Mouse (Mus musculus): ENCODE results near the gene Nlrp6. TPM values are rescaled to one million over a fixed set of nuclear protein-coding genes. Genes with fewer than 3 reads are reported as not detected.

Nlrp6 gene
- polyA plus RNA-seq, 1 experiment from 2014 or later = 0.07 TPM

DNA sequence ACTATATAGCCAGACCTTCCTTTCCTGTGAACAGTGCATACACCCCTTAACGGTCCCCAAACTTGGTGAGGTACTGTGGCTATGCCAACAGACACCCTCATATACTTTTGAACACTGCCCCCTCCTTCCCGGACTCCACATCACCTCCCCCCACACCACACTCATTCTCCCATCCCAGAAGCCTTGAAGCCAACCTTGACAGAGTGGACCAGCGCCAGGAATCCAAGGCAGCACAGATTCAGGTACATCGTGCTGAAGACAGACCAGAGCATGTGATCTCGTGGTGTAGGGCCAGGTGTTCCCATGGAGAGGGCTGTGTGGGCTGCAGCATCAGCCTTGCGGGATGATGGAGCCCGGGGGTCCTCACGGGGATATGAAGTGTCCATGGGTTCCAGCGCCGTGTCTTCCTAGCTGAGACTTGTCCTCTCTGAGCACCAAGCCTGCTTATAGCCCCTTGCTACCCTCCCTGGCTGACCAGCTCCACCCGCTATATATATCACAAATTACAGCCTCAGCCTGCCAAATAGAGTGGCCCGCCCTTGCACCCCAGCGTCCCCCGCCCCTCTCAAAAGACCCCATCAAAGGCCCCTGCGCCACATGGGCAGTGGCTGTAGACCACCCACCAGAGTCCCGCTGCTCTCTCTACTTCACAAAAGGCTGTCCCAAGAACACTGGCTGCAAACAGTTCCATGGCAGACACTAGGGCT is 29.3 kb downstream of the Nlrp6 start, which contains the start of gene Ifitm5:
TSS of gene Ifitm5 (minus strand) at position 468 of the 707 bp plus-strand sequence.
- no peak for ATAC-seq
- Histone ChIP-seq H3K4me3 (ENCODE audit: low read depth, low read length) (no peak within 1 kb of the TSS), H3K9ac (replicated peaks; ENCODE audit: low read depth) (peak within 1 kb of the TSS; percentile 13), H3K4me1 (ENCODE audit: insufficient read depth, low read depth, low read length) (peaks cover 14% of the 10 kb centered on the region; the same call in 1 of the 2 replicates), H3K36me3 (ENCODE audit: insufficient read depth, low read length) (peaks cover 25% of the 10 kb centered on the region; the same call in 1 of the 2 replicates), H3K9me3 (ENCODE audit: low read length) (no peaks in the 10 kb centered on the region), H3K27me3 (replicated peaks; ENCODE audit: insufficient read depth, low read length) (no peaks in the 10 kb centered on the region), H3K4me2 (replicated peaks; ENCODE audit: low read depth, low read length) (peak within 1 kb of the TSS; percentile 20), H3K27ac (ENCODE audit: low read length) (peak within 1 kb of the TSS; percentile 38)
- no peak for DNase-seq (ENCODE audit: low spot score)
- 86% methylated on average over 16 of the region's 16 CpGs for WGBS
- TF ChIP-seq EP300 (IDR thresholded peaks at IDR 0.05) = no peak
- no peak for TF ChIP-seq CTCF (IDR thresholded peaks at IDR 0.05)

DNA sequence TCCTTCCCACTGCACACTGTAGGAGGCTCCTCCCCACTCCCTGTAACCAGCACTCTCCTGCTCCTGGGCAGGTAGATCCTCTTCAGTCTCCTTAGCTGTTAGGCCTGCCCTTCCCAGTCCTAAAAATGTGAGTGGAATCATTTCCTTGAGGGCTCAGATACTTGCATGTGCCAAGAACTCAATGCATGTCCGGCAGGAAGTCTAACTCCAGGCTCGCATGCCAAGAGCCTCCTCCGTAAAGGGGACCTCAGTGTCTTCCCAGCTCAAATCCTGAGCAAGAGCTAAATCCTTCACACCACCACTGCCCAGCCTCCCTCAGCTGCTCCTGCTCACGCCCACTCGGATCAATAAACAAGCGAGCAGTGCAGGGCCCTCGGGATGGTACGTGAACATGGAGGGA is 30.3 kb downstream of the Nlrp6 start:
- H3K4me3 ChIP-seq (ENCODE audit: low read depth, low read length) = no peak overlapping the region
- peak overlapping the region; percentile 13 for H3K9ac ChIP-seq (replicated peaks; ENCODE audit: low read depth)
- peak overlapping the region; percentile 38 for H3K27ac ChIP-seq (ENCODE audit: low read length)
- 29% methylated on average over 8 of the region's 8 CpGs for WGBS
- H3K4me1 ChIP-seq (ENCODE audit: insufficient read depth, low read depth, low read length) = peaks cover 14% of the 10 kb centered on the region; the same call in 1 of the 2 replicates
- no peaks in the 10 kb centered on the region for H3K9me3 ChIP-seq (ENCODE audit: low read length)
- TF ChIP-seq CTCF (IDR thresholded peaks at IDR 0.05) = no peak
- no peak for TF ChIP-seq EP300 (IDR thresholded peaks at IDR 0.05)
- 0 out of 2 replicates have a peak, but pooled peaks cover 14% of the 10 kb centered on the region for H3K36me3 ChIP-seq (ENCODE audit: insufficient read depth, low read length)
- ATAC-seq (no peak), DNase-seq (ENCODE audit: low spot score) (peak; percentile 48)
- peak overlapping the region; percentile 20 for H3K4me2 ChIP-seq (replicated peaks; ENCODE audit: low read depth, low read length)
- H3K27me3 ChIP-seq (replicated peaks; ENCODE audit: insufficient read depth, low read length) = no peaks in the 10 kb centered on the region

- ATAC-seq (no peak), DNase-seq (ENCODE audit: low spot score) (no peak)
- H3K27ac ChIP-seq (ENCODE audit: low read length) = no peak overlapping the region; the same call in 1 of the 2 replicates
- TF ChIP-seq EP300 (IDR thresholded peaks at IDR 0.05) = no peak
- no peak for TF ChIP-seq CTCF (IDR thresholded peaks at IDR 0.05)
- peaks cover 14% of the 10 kb centered on the region; the same call in 1 of the 2 replicates for H3K4me1 ChIP-seq (ENCODE audit: insufficient read depth, low read depth, low read length)
- 0 out of 2 replicates have a peak, but pooled peaks cover 13% of the 10 kb centered on the region for H3K36me3 ChIP-seq (ENCODE audit: insufficient read depth, low read length)
- H3K4me2 ChIP-seq (replicated peaks; ENCODE audit: low read depth, low read length) = peak overlapping the region; percentile 20; the same call in 1 of the 2 replicates
- WGBS = 75% methylated on average over 6 of the region's 6 CpGs
- H3K9me3 ChIP-seq (ENCODE audit: low read length) = no peaks in the 10 kb centered on the region
- H3K27me3 ChIP-seq (replicated peaks; ENCODE audit: insufficient read depth, low read length) = no peaks in the 10 kb centered on the region
- H3K4me3 ChIP-seq (ENCODE audit: low read depth, low read length) = no peak overlapping the region
- no peak overlapping the region; the same call in 1 of the 2 replicates for H3K9ac ChIP-seq (replicated peaks; ENCODE audit: low read depth)
These were observed 31.1 kb downstream of the Nlrp6 start for GRCm38 (mm10) chr7:140951765-140952164.

- Histone ChIP-seq H3K27me3 (replicated peaks; ENCODE audit: insufficient read depth, low read length) (no peaks in the 10 kb centered on the region), H3K9me3 (ENCODE audit: low read length) (no peaks in the 10 kb centered on the region), H3K9ac (replicated peaks; ENCODE audit: low read depth) (no peak overlapping the region), H3K27ac (ENCODE audit: low read length) (no peak overlapping the region), H3K4me3 (ENCODE audit: low read depth, low read length) (no peak overlapping the region), H3K4me2 (replicated peaks; ENCODE audit: low read depth, low read length) (no peak overlapping the region), H3K36me3 (ENCODE audit: insufficient read depth, low read length) (0 out of 2 replicates have a peak, but pooled peaks cover 13% of the 10 kb centered on the region), H3K4me1 (ENCODE audit: insufficient read depth, low read depth, low read length) (peaks cover 14% of the 10 kb centered on the region; the same call in 1 of the 2 replicates)
- TF ChIP-seq EP300 (IDR thresholded peaks at IDR 0.05) (no peak), CTCF (IDR thresholded peaks at IDR 0.05) (no peak)
- DNase-seq (ENCODE audit: low spot score) = peak; percentile 32
- no peak for ATAC-seq
- WGBS = 72% methylated on average over 7 of the region's 7 CpGs
These were observed 31.7 kb downstream of the Nlrp6 start for GRCm38 (mm10) chr7:140952441-140952840.

GRCm38 (mm10) chr7:140953133-140953532 is 32.4 kb downstream of the Nlrp6 start:
- Histone ChIP-seq H3K4me1 (ENCODE audit: insufficient read depth, low read depth, low read length) (peaks cover 14% of the 10 kb centered on the region; the same call in 1 of the 2 replicates), H3K36me3 (ENCODE audit: insufficient read depth, low read length) (0 out of 2 replicates have a peak, but pooled peaks cover 10% of the 10 kb centered on the region), H3K4me3 (ENCODE audit: low read depth, low read length) (peak overlapping the region; percentile 62; the same call in 1 of the 2 replicates), H3K9ac (replicated peaks; ENCODE audit: low read depth) (no peak overlapping the region), H3K27ac (ENCODE audit: low read length) (0 out of 2 replicates have a peak overlapping the region, but pooled peaks have one; percentile 43), H3K9me3 (ENCODE audit: low read length) (no peaks in the 10 kb centered on the region), H3K4me2 (replicated peaks; ENCODE audit: low read depth, low read length) (peak overlapping the region; percentile 66), H3K27me3 (replicated peaks; ENCODE audit: insufficient read depth, low read length) (no peaks in the 10 kb centered on the region)
- ATAC-seq (no peak), DNase-seq (ENCODE audit: low spot score) (no peak)
- TF ChIP-seq CTCF (IDR thresholded peaks at IDR 0.05) (no peak), EP300 (IDR thresholded peaks at IDR 0.05) (no peak)
- WGBS = 63% methylated on average over 11 of the region's 11 CpGs

Data from lung, postnatal 0 days (tissue).